Mouse (Mus musculus) G1E (cell line): Measurements from ENCODE around the gene Six3. TPM values are rescaled to one million over a fixed set of nuclear protein-coding genes. Genes with fewer than 3 reads are reported as not detected.
A peak's percentile ranks its signal among the peaks of the same experiment; 100 is the strongest.

Experiments
- ATAC-seq: 2 replicates; pipeline ENCODE4 v1.8.0; 2016; ENCODE audit warnings: mild to moderate bottlenecking; ENCODE audit not compliant: insufficient number of reproducible peaks, poor library complexity, low FRiP score, severe bottlenecking; ENCODE audit errors: extremely low read depth
- DNase-seq: peaks from one replicate; pipeline ENCODE4 v3.0.0; 2012; ENCODE audit warnings: low spot score
- H3K27me3 ChIP-seq: 2 replicates; pipeline ENCODE4 v1.6.1; 2012; ENCODE audit warnings: mild to moderate bottlenecking, low read length, inconsistent platforms; ENCODE audit not compliant: insufficient read depth
- H3K36me3 ChIP-seq: replicated peaks from 2 replicates; pipeline ENCODE3; 2012; ENCODE audit warnings: mild to moderate bottlenecking, inconsistent platforms
- H3K4me1 ChIP-seq: 2 replicates; pipeline ENCODE4 v1.6.1; 2012; ENCODE audit warnings: low read depth, low read length, inconsistent platforms, mixed read lengths; ENCODE audit not compliant: insufficient read depth
- H3K4me3 ChIP-seq: 2 replicates; pipeline ENCODE4 v1.5.1; 2012; ENCODE audit warnings: low read depth, mild to moderate bottlenecking, inconsistent platforms, low read length, moderate library complexity, mixed read lengths
- H3K9me3 ChIP-seq: replicated peaks from 2 replicates; pipeline ENCODE4 v1.6.1; 2012; ENCODE audit warnings: inconsistent platforms
- CTCF ChIP-seq: IDR thresholded peaks from 2 replicates; pipeline ENCODE4 v1.5.1; 2012; ENCODE audit warnings: low read depth, low read length, inconsistent platforms, mixed read lengths
- GATA1 ChIP-seq: IDR thresholded peaks from 2 replicates; pipeline ENCODE4 v1.6.1; 2012; ENCODE audit warnings: borderline replicate concordance, low read length, inconsistent platforms, mixed read lengths
- GATA2 ChIP-seq: IDR thresholded peaks from 2 replicates; pipeline ENCODE4 v1.6.1; 2012; ENCODE audit warnings: low read depth, low read length, inconsistent platforms, borderline replicate concordance
- POLR2AphosphoS5 ChIP-seq: IDR thresholded peaks from 2 replicates; pipeline ENCODE4 v1.6.1; 2012; ENCODE audit warnings: low read depth, low read length, inconsistent platforms; ENCODE audit not compliant: insufficient replicate concordance
- TAL1 ChIP-seq: conservative IDR thresholded peaks from 2 replicates; pipeline ENCODE4 v1.6.1; 2012; ENCODE audit warnings: low read depth, low read length, inconsistent platforms, mixed read lengths
- polyA plus RNA-seq: library from polyadenylated mRNA; stranded (reverse); fragments of >175 nt; gene quantifications from 2 replicates; pipeline ENCODE4 v1.2.3, GENCODE M21; 2012
- total RNA-seq, 2 experiments: library from RNA; stranded (forward) in 1 of 2; stranded (reverse) in 1 of 2; fragments of 200-1000 nt in 1 of 2; fragments of >200 nt in 1 of 2; fragmentation: Nextera tagmentation in 1 of 2; gene quantifications; 2 replicates each; pipeline ENCODE4 v1.2.3; 2014 to 2017

The Six3 gene
- total and polyA plus RNA-seq, 3 experiments: 0.05 TPM; not detected in 2

DNA sequence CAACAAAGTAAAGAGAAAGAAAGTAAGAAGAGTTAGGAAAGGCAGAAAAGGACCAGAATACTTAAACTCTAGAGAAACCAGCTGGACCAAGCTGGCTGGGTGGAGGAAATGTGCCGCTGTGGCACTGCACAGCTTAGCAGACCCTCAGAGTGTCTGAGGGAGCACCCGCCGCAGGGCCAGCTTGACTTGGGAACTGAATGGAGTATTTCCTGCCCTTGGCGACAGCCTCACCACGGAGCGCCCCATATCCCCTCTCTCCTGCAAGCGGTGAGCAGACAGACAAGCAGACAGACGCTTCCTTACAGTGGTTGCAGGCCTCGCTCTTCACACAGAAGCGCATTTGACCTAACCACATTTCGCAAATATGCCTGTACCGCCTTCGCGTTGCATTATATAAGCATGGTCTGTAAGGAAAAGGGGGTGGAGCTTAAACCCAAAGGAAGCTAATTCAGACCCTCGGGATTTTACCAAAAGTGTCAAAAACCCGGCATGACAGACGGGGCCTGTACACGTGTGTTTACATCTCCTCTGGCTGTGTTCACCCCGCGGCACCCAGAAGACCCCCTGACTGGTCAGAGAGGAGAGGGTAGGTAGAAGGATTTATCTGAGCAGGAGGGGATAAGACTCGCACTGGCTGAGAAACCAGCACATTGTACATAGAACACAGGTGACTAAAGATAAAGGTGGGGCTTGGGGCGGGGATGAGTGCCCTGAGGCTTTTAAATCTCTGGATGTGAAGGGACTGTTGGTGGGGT, 17.1 kb downstream of the Six3 start:
- no peaks in the 10 kb centered on the region for H3K36me3 ChIP-seq
- no peak for ATAC-seq
- no peak overlapping the region for H3K4me3 ChIP-seq
- no peak for TF ChIP-seq GATA1
- TF ChIP-seq GATA2: no peak
- no peak for TF ChIP-seq POLR2AphosphoS5
- TF ChIP-seq CTCF: no peak
- TF ChIP-seq TAL1: no peak
- peaks cover 33% of the 10 kb centered on the region for H3K27me3 ChIP-seq
- no peaks in the 10 kb centered on the region for H3K9me3 ChIP-seq
- DNase-seq: no peak
- H3K4me1 ChIP-seq: no peaks in the 10 kb centered on the region; the same call in 1 of the 2 replicates

DNA sequence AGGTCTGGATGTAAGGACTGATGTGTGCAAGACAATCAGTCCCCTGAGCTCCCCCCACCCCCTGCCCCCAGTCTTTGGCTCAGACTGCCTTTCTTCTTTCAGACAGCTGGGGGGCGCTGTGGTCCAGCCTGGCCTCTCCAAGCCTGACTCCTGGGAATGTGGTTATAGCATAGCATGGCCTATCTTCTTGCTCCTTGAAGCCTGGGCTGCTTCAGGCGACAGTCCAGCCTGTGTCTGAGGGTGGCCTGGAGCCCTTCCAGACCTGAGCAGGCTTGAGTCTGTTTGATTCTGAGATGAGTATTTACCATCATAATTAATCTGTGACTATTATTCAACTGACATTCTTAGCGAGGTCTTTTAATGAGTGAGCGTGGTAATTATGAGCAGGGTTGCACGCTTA, 17.7 kb downstream of the Six3 start:
- TF ChIP-seq GATA2: no peak
- TF ChIP-seq TAL1: no peak
- H3K36me3 ChIP-seq: no peaks in the 10 kb centered on the region
- no peak for ATAC-seq
- H3K4me1 ChIP-seq: no peaks in the 10 kb centered on the region; the same call in 1 of the 2 replicates
- no peaks in the 10 kb centered on the region for H3K9me3 ChIP-seq
- H3K27me3 ChIP-seq: peaks cover 26% of the 10 kb centered on the region
- no peak overlapping the region for H3K4me3 ChIP-seq
- DNase-seq: no peak

DNA sequence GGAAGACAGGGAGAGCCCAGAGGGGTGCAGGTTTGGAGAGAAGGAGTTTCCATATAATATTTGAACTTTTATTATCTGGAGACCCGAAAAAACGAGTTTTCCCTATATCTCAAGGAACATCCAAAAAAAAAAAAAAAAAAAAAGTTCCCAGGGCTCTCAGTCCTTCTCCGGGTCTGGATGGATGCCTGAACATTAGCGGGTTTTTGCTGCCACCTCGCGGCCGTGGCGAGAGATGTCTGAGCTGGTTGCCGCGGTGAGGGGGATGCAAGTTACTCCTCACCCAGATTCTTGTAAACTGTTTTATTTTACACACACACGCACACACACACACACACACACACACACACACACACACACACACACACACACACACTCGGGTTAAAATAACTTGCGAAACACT, 20.2 kb downstream of the Six3 start:
- DNase-seq (peak; percentile 46), ATAC-seq (no peak)

DNA sequence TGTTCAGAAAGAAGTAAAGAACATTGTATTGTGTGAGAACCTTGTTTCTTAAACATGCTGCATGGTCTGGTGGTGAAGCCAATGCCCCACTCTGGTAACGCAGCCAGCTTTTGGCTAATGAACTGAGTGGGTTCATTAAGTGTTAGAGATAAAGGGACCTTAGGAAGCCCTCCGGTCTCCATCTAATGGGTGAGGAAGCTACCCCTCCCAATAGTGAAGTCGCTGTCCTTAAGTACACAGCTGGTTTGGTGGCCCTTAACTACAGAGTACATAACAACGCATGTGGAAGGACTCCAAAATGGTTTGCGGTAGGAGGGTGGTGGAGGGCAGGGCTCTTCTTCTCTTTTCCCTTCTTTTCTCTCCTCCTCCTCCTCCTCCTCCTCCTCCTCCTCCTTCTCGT, 24.5 kb downstream of the Six3 start:
- no peak for ATAC-seq
- Histone ChIP-seq H3K4me1 (no peaks in the 10 kb centered on the region), H3K9me3 (no peaks in the 10 kb centered on the region), H3K4me3 (no peak overlapping the region), H3K27me3 (no peaks in the 10 kb centered on the region; the same call in 1 of the 2 replicates), H3K36me3 (no peaks in the 10 kb centered on the region)
- TF ChIP-seq POLR2AphosphoS5: no peak
- TF ChIP-seq CTCF: no peak
- TF ChIP-seq GATA2: no peak
- no peak for TF ChIP-seq GATA1
- TF ChIP-seq TAL1: no peak
- DNase-seq: no peak

More for the DNA sequence above, 20.2 kb downstream of the Six3 start:
- no peak for TF ChIP-seq CTCF
- no peak for TF ChIP-seq GATA2
- no peak for TF ChIP-seq TAL1
- no peak for TF ChIP-seq GATA1
- TF ChIP-seq POLR2AphosphoS5: no peak
- Histone ChIP-seq H3K9me3 (no peaks in the 10 kb centered on the region), H3K4me1 (no peaks in the 10 kb centered on the region; the same call in 1 of the 2 replicates), H3K36me3 (no peaks in the 10 kb centered on the region), H3K27me3 (peaks cover 7% of the 10 kb centered on the region; the same call in 1 of the 2 replicates), H3K4me3 (no peak overlapping the region)

DNA sequence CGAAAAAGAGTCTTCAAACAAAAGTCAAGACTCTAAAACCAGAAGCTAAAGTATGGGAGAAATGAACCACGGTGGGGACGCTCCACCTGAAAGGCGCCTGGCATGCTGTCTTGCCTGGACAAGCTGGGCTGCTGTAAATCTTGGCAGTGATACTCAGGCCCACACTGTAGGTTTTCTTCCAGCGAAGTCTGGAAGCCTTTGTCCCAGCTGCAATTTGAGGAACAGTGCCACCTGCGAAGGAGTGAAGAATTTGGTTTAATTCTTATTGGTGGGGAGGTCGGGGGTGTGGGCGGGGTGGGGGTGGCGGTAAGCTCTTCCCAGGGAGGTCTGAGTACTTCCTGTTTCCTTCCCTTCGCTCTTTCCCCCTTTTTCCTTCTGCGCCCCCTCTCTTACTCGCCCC, 31.9 kb downstream of the Six3 start:
- ATAC-seq: no peak
- TF ChIP-seq TAL1: no peak
- no peak for TF ChIP-seq CTCF
- no peak for TF ChIP-seq GATA2
- no peak for TF ChIP-seq GATA1
- TF ChIP-seq POLR2AphosphoS5: no peak
- Histone ChIP-seq H3K4me1 (no peaks in the 10 kb centered on the region), H3K27me3 (peaks cover 13% of the 10 kb centered on the region; the same call in 1 of the 2 replicates), H3K4me3 (no peak overlapping the region), H3K36me3 (no peaks in the 10 kb centered on the region), H3K9me3 (no peaks in the 10 kb centered on the region)
- DNase-seq: no peak

DNA sequence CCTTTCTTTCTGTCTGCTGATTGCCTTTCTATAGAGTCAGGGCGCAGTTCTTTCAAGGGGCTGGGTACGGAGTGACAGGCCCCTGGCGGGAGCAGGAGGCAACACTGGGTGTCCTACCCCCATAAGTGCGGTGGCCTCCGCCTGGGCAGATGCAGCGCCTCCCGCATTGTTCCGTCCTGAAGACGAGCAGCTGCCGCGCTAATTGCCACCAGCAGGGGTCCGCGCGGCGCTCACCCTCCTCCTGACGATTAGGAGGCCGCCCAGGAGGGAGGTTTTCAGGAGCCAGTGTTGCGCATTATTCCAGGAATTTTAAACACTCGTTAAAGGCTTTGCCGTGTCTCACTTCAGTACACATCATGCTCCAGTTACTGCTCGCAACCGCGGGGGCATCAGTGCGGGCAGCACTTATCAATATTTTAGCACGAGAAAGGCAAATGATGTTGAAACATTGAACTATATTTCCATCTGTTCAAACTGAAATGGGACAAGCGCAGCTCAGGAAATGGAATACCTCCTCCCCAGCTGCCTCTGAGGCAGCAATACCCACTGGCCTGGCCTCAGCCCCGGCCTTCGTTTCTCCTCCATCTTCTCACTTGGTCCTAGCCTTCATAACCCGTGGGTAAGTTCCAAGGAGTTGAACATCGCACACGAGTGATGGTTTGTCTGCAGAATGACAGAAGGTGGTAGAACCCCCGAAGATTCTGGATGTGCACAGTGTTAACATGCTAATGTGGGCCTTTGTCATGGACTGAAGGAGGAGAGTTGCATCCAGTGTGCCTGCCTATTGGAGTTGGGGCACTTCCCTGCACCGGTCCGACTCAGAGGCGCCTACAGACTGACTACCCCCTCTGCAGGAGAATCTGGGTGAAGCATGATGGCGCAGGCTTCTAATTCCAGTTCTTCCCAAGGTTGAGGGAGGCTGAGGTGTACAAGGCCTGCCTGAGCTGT, 32.6 kb downstream of the Six3 start:
- no peak for TF ChIP-seq GATA1
- no peak for TF ChIP-seq TAL1
- H3K27me3 ChIP-seq: peaks cover 13% of the 10 kb centered on the region; the same call in 1 of the 2 replicates
- H3K4me1 ChIP-seq: no peaks in the 10 kb centered on the region
- DNase-seq (no peak), ATAC-seq (no peak)
- H3K36me3 ChIP-seq: no peaks in the 10 kb centered on the region
- no peaks in the 10 kb centered on the region for H3K9me3 ChIP-seq
- no peak overlapping the region for H3K4me3 ChIP-seq
